Mouse (Mus musculus) 3T3-L1 (cell line): Measurements from ENCODE around the gene Olfr711.
"Not testable (repeated sequence)": the region's sequence is repeated elsewhere in the genome, so short reads cannot be mapped to it uniquely, and the experiment has no call there.

Source experiments
- DNase-seq: peaks from one replicate; pipeline ENCODE4 v3.0.0-alpha.2; 2015; ENCODE audit warnings: low read depth, low spot score

Gene Olfr711

GRCm38 (mm10) chr7:106975353-106975752, at the start of gene Olfr711:
TSS of gene Olfr711 (minus strand) at chr7:106975453.
- DNase-seq = no peak

- DNase-seq = no peak
These were observed 30.7 kb upstream of the Olfr711 start, which contains the start of gene Olfr2 for GRCm38 (mm10) chr7:107005972-107006371. TSS of gene Olfr2 (minus strand) at chr7:107006072.

- DNase-seq = no peak
These were observed 28.9 kb upstream of the Olfr711 start for GRCm38 (mm10) chr7:107004169-107004568.

GRCm38 (mm10) chr7:107000798-107001197, 25.5 kb upstream of the Olfr711 start:
- no peak for DNase-seq

GRCm38 (mm10) chr7:106985236-106985635, 10.0 kb upstream of the Olfr711 start:
- no peak for DNase-seq

- peak; percentile 14 for DNase-seq
These were observed 7.8 kb downstream of the Olfr711 start for GRCm38 (mm10) chr7:106967503-106967902.

- no peak for DNase-seq
These were observed 11.4 kb downstream of the Olfr711 start, which contains the start of gene Olfr6 for GRCm38 (mm10) chr7:106963837-106964236. TSS of gene Olfr6 (minus strand) at chr7:106963937.

- no peak for DNase-seq
These were observed 27.0 kb downstream of the Olfr711 start, which contains the start of gene Olfr710 for GRCm38 (mm10) chr7:106948212-106948611. TSS of gene Olfr710 (minus strand) at chr7:106948312.

GRCm38 (mm10) chr7:106932119-106932518, 43.1 kb downstream of the Olfr711 start, which contains the start of gene Olfr709-ps1:
TSS of gene Olfr709-ps1 (minus strand) at chr7:106932219.
- DNase-seq = no peak

- not testable (repeated sequence) for DNase-seq
These were observed 54.3 kb downstream of the Olfr711 start for GRCm38 (mm10) chr7:106920961-106921360.
